Mouse (Mus musculus) liver, postnatal 0 days (tissue): Measurements from ENCODE around the gene Nudt17. TPM values are rescaled to one million over a fixed set of nuclear protein-coding genes. Genes with fewer than 3 reads are reported as not detected.

Experiments
- ATAC-seq: fragments of 200-750 bp; cut with Nextera tagmentation; 2 replicates; pipeline ENCODE4 v1.8.0; 2017; ENCODE audit warnings: mild to moderate bottlenecking, moderate library complexity
- DNase-seq: peaks from one replicate; pipeline ENCODE4 v3.0.0-alpha.2; 2016
- H3K27ac ChIP-seq: fragments of 300-500 bp; sonication (generic); 2 replicates; pipeline ENCODE4 v1.5.1; 2014; ENCODE audit warnings: antibody characterized with exemption, moderate library complexity, mild to moderate bottlenecking, low read depth
- H3K27me3 ChIP-seq: fragments of 300-500 bp; sonication (generic); 2 replicates; pipeline ENCODE4 v1.6.1; 2014; ENCODE audit warnings: low read length, control low read depth, mixed read lengths; ENCODE audit not compliant: insufficient read depth
- H3K36me3 ChIP-seq: fragments of 300-500 bp; sonication (generic); replicated peaks from 2 replicates; pipeline ENCODE4 v1.6.1; 2014; ENCODE audit warnings: mild to moderate bottlenecking, control low read depth, low read length, moderate library complexity, mixed read lengths; ENCODE audit not compliant: insufficient read depth
- H3K4me1 ChIP-seq: fragments of 300-500 bp; sonication (generic); 2 replicates; pipeline ENCODE4 v1.6.1; 2014; ENCODE audit warnings: antibody characterized with exemption, mild to moderate bottlenecking, control low read depth; ENCODE audit not compliant: insufficient read depth
- H3K4me2 ChIP-seq: fragments of 300-500 bp; sonication (generic); 2 replicates; pipeline ENCODE4 v1.6.1; 2014; ENCODE audit warnings: low read depth, mild to moderate bottlenecking, low read length, moderate library complexity, mixed read lengths
- H3K4me3 ChIP-seq: fragments of 300-500 bp; sonication (generic); 2 replicates; pipeline ENCODE4 v1.5.1; 2014; ENCODE audit warnings: low read depth, low read length
- H3K9ac ChIP-seq: fragments of 300-500 bp; sonication (generic); replicated peaks from 2 replicates; pipeline ENCODE4 v1.6.1; 2014; ENCODE audit warnings: mild to moderate bottlenecking, moderate library complexity
- H3K9me3 ChIP-seq: fragments of 300-500 bp; sonication (generic); 2 replicates; pipeline ENCODE4 v1.6.1; 2016; ENCODE audit warnings: mild to moderate bottlenecking, control low read depth, low read length, mixed read lengths
- CTCF ChIP-seq: sonication (generic); IDR thresholded peaks from 2 replicates; pipeline ENCODE4 v1.5.1; 2016; ENCODE audit warnings: antibody characterized with exemption, low read depth
- EP300 ChIP-seq: IDR thresholded peaks from 2 replicates; pipeline ENCODE4 v1.6.1; 2016; ENCODE audit warnings: antibody characterized with exemption, low read depth, mild to moderate bottlenecking
- WGBS: fragments of 180-500 bp; shearing (Covaris S2); extraction: QIAGEN DNeasy Blood & Tissue Kit; methylation state at CpG from one replicate; pipeline ENCODE4 v1.1.7; 2014; ENCODE audit not compliant: insufficient replicate concordance; 5-methylcytosine and 5-hydroxymethylcytosine counted together
- polyA plus RNA-seq: library from polyadenylated mRNA; unstranded; fragments of >200 nt; fragmentation: Nextera tagmentation; extraction: Ambion mirVana; gene quantifications from 2 replicates; pipeline ENCODE4 v1.2.1, GENCODE M21; 2015

Gene Nudt17
- polyA plus RNA-seq, 1 experiment from 2014 or later, result 0.29 TPM

GRCm38 (mm10) chr3:96660901-96661300, 47.5 kb downstream of the Nudt17 start:
- Histone ChIP-seq H3K36me3 (no peaks in the 10 kb centered on the region), H3K4me2 (no peak overlapping the region), H3K9me3 (no peaks in the 10 kb centered on the region), H3K9ac (no peak overlapping the region), H3K27ac (no peak overlapping the region), H3K4me1 (peaks cover 7% of the 10 kb centered on the region), H3K27me3 (no peaks in the 10 kb centered on the region), H3K4me3 (no peak overlapping the region)
- TF ChIP-seq EP300 (no peak), CTCF (no peak)
- no peak for DNase-seq
- WGBS, result 55% methylated on average over 2 of the region's 2 CpGs
- no peak for ATAC-seq

Other genes with a start within 250 kb of the Nudt17 start
- 19.2 and 21.8 TPM in 2 replicates for gene Hfe2, start 183.4 kb downstream of the Nudt17 start, polyA plus RNA-seq
- 65.3 and 72.4 TPM in 2 replicates for gene Txnip, start 150.6 kb downstream of the Nudt17 start, polyA plus RNA-seq
- not detected in 2 replicates for gene Gm16253, start 131.6 kb downstream of the Nudt17 start, polyA plus RNA-seq
- 12.9 and 14.7 TPM in 2 replicates for gene Polr3gl, start 114.4 kb downstream of the Nudt17 start, polyA plus RNA-seq
- not detected in 2 replicates for gene Ankrd34a, start 111.9 kb downstream of the Nudt17 start, polyA plus RNA-seq
- 0.45 and 0.54 TPM in 2 replicates for gene Lix1l, start 107.4 kb downstream of the Nudt17 start, polyA plus RNA-seq
- 54.6 and 56.5 TPM in 2 replicates for gene Rbm8a, start 78.6 kb downstream of the Nudt17 start, polyA plus RNA-seq
- gene Pex11b, start 73.2 kb downstream of the Nudt17 start, polyA plus RNA-seq, result 24.1 and 24.4 TPM in 2 replicates
- not detected in 2 replicates for gene Gm42957, start 73.1 kb downstream of the Nudt17 start, polyA plus RNA-seq
- gene Itga10, start 63.0 kb downstream of the Nudt17 start, polyA plus RNA-seq, result 0.05 and 0.07 TPM in 2 replicates
- 0.37 and 0.45 TPM in 2 replicates for gene Ankrd35, start 38.4 kb downstream of the Nudt17 start, polyA plus RNA-seq
- gene Pias3, start 12.2 kb downstream of the Nudt17 start, polyA plus RNA-seq, result 4.6 and 5.2 TPM in 2 replicates
- 10.4 and 11.6 TPM in 2 replicates for gene Polr3c, start 19.1 kb upstream of the Nudt17 start, polyA plus RNA-seq
- 28.6 and 29.7 TPM in 2 replicates for gene Rnf115, start 19.1 kb upstream of the Nudt17 start, polyA plus RNA-seq
- 49.4 and 57.7 TPM in 2 replicates for gene Pdzk1, start 120.7 kb upstream of the Nudt17 start, polyA plus RNA-seq
- gene Cd160, start 120.8 kb upstream of the Nudt17 start, polyA plus RNA-seq, result 0.78 and 0.89 TPM in 2 replicates
- gene Gja5, start 196.1 kb upstream of the Nudt17 start, polyA plus RNA-seq, result 1.4 TPM in 2 replicates
- 20.0 and 21.1 TPM in 2 replicates for gene Gpr89, start 196.8 kb upstream of the Nudt17 start, polyA plus RNA-seq
- gene Gja8, start 217.5 kb upstream of the Nudt17 start, polyA plus RNA-seq, result not detected in 2 replicates